Mouse (Mus musculus): ENCODE data around the gene Gm45716.
"Not testable (repeated sequence)": the region's sequence is repeated elsewhere in the genome, so short reads cannot be mapped to it uniquely, and the experiment has no call there.

The Gm45716 gene

DNA sequence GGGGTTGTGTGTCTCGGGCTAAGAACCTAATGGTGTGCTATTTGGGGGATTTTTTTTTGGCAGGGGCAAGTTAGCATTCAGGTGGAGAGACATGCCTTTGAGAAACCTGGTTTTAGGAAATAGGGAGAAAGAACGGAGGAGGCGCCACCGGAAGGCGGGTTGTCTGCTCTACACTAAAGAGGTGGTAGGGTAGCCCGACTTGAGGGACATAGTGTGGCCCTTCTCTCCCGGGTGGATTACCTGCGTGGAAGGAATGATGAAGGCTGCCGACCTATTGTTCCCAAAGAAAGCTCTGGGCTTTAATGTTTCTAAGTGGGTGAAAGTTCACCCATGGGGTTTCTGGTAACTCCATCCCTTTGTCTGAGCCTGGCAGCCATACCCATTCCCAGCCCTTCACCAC, 62.7 kb downstream of the Gm45716 start:
- peak; percentile 7 for DNase-seq (ENCODE audit: low spot score)

DNA sequence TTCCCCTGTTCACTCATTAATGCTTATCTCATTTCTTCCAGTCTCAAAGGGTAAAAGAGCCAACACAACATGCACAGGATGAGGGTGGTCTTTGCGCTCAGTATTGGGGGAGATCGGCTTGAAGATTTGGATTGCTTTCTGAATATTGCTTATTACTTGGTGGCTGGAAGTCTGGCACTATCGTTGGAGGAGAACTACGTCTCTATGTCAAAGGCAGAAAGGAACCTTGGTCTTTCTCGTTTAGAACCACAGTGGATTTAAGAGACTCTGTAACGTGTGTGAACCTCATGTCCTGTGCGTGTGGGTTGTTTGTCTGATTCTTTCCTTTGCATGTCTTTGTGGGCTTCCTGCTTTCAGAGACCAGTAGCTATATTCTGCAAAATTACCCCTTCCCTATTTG, 63.2 kb downstream of the Gm45716 start:
- no peak for DNase-seq (ENCODE audit: low spot score)

DNA sequence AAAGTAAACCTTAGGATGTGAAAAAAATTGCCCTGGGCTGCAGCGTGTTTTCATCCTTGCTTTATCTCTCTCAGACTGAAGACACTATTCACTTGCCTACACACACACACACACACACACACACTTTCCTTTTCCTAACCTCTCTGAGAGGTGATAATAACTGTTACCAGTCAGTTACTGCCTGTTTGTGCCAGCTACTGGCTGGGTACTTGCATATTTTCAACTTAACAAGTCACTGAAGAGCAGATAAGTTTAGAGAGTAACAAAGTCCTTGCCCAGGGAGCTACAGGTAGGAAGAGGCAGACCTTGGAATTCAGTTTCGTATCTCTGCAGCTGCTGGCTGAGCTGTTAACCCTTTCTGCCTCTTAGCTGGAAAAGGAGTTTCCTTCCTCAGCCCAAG, 64.4 kb downstream of the Gm45716 start:
- DNase-seq (ENCODE audit: low spot score): no peak

DNA sequence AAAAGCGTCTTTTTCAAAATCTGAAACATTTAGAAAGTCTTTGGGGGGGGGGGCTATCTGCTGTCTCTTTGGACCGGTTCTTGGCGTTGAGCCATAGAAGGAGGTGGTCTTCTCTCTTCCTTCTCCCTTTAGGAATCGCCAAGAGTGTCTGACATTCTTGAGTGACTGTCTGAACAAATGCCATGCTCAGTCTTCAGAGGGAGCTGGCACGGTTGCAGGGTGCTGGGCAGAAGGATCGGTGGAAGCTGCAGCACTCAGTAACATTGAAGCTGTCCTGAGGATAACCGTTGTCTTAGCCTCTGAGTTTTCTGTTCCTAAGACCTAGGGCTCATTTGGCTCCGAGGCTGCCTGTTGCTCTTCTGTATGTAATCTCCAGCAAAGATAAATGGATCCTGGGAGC, 64.9 kb downstream of the Gm45716 start:
- DNase-seq (ENCODE audit: low spot score): no peak

DNA sequence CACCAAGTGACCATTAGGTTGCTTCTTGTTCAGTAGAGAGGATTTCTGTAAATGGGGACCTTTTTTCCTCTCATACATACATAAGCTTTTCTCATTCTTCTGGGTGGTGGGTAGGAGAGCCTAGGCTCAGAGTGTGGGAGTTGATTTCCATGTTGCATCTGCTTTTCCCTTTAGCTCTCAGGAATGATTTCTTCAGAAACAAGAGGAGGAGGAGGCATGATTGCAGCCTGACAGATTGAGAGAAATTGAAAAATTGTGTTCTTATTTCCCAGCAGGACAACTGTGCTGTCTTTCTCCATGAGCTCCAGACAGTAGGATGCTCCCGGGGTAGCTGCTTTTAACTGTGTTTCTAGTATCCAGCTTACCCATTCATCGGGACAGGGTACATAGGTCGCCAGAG, 67.1 kb downstream of the Gm45716 start:
- no peak for DNase-seq (ENCODE audit: low spot score)

DNA sequence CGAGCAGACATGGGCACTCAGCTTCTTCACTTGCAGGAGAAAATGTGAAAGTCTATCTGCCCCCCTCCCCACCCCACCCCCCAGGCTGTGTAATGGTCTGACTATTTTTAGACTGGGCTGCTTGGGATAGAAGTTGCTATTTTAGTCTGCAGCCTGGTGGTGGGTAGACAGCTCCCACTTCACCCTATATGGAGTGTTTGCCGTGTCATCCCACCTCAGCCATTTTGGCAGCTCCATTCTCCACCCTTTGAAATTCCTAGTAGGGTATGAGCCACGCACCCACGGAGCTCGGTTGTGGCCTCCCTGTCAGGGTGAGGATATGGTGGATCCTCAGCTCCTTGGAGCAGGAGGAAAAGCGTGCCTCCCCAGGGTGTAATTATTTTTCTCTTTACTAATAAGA, 68.2 kb downstream of the Gm45716 start:
- no peak for DNase-seq (ENCODE audit: low spot score)

DNA sequence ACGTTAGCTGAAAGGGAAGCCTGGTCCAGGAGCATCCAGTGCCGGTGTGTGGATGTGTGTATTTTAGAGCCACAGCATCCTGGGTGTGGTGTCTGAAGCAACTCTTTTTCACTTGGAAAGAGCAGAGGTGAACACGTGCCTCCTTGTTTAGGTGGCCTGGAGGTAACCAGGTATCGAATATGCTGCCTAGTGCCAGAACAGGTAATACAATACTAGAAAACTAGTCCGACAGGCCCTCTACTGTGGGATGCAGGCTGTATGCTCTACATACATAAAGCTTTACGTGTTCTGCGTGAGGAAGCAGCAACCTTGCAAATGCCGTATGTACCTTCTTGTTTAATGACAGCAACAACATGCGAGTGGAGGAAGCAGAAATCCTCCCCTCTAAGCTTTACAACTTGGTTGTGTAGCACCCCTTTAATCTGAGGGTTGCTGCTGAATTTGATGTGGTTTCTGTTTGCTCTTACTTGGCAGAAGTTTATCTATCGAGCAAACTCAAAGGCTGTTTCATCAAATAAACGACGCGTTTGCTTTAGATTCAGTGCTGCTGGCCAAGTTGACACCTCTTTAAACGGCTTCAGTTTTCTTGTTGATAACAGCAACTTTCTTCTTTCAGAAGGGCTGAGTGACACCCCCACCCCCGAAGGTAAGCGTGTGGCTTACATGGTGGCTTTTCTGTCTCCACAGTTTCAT, 69.5 kb downstream of the Gm45716 start:
- DNase-seq (ENCODE audit: low spot score): no peak

DNA sequence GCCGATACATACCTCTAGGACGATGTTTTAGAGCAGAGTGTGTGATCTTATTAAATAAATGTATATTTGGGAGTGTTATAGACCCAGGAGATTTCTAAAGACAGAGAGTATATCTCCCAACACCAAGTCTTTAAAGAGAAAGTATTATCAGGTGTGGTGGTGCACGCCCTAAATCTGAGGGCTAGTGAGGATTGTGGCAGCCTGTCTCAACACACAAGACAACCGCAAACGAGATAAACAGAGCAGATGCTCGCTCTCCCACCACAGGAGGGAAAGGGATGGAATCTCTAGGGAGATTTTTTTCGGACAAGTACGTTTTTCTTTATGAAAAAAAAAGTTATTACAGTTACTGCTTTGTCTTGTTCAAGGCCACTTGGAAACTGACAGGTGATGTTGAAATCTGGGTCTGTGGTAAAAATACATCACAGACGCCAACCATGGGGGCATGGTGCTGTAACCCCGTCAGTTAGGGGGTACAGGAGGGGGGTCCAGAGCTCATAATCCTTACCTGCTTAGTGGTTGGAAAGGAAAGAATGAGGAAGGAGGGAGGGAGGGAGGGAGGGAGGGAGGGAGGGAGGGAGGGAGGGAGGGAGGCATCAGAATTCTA, 70.9 kb downstream of the Gm45716 start:
- no peak for DNase-seq (ENCODE audit: low spot score)

DNA sequence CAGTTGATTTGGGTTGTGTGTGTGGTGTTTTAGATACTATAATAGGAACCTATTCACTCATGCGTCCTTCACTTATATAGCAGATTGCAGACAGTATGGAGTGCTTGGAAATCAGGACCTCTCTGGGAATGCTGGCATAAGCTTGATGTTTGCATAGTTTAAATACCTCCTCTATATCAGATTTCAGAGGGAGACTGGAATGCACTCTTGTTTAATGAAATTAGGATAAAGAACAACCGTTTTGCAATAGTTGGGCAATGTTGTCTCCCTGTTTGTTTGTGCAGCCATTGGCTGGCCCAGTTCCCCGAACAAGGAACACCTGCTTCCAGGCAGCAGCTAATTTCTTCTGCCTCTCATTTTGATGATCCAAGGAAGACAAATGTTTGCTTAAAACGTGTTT, 71.6 kb downstream of the Gm45716 start:
- no peak for DNase-seq (ENCODE audit: low spot score)

DNA sequence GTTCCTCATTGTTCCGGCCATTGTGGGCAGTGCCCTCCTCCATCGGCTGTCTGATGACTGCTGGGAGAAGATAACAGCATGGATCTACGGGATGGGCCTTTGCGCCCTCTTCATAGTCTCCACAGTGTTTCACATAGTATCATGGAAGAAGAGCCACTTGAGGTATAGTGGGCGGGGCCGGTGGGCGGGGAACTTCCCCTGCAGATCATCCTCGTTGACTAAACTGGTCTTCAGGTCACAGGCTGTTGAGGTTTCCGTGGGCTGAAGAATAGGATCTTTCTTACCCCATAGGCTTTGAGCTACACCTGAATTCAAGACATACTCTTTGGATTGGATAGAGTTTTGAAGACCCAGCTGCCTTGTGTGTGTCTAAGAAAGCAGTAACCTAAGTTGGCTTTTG, 72.3 kb downstream of the Gm45716 start:
- DNase-seq (ENCODE audit: low spot score): no peak

DNA sequence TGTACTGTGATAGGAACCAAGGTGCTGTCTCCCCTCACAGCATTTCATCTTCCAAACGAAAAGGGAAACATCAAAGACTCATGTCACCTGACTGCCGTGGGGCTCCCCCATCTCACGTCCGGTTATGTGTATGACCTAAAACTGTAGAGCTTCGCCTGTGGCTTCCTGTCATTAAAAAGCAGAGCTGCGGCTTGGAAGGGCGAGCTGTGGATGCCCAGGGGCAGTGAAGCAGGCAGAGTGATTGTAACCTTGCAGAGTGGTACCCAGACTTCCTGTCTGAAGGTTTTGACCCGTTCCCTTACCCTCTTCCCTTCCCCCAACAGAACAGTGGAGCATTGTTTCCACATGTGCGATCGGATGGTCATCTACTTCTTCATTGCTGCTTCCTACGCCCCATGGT, 76.7 kb downstream of the Gm45716 start:
- DNase-seq (ENCODE audit: low spot score): no peak

DNA sequence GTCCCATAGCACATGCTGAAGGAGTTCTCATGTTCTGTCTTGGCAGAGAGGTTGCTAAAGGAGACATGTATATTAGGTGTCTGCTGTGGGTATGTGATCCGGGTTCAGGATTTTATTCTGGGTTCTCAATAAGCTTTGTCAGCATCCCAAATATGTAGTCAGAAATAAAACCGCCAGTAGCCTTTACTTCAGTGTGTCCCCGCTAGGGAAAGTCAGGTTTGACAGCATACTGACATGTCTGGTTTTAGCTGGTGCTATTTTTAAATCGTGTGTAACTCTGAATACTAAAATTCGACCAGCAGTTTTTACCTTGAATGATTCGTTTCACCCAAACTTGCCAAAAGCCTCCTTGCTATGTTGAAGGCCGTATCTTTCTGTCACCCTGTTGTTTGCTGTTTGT, 78.1 kb downstream of the Gm45716 start:
- no peak for DNase-seq (ENCODE audit: low spot score)

DNA sequence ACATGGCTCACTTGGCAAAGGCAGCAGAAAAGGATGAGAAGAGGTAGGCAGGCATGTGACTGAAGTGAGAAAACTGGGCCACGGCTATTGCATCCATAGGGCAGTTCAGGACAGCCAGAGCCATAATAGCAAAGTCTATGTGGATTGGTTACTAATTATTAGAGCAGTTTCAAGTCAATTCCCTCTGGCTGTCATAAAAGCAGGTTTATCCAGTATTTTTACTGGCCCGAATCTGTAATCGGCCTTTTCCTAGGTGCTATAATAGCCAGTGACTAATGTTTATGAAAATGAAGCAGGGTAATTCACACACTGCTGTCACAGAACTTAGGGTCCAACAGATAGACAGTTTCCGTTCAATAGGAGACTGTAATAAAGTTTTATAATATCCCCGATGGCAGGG, 81.5 kb downstream of the Gm45716 start:
- DNase-seq (ENCODE audit: low spot score): no peak

DNA sequence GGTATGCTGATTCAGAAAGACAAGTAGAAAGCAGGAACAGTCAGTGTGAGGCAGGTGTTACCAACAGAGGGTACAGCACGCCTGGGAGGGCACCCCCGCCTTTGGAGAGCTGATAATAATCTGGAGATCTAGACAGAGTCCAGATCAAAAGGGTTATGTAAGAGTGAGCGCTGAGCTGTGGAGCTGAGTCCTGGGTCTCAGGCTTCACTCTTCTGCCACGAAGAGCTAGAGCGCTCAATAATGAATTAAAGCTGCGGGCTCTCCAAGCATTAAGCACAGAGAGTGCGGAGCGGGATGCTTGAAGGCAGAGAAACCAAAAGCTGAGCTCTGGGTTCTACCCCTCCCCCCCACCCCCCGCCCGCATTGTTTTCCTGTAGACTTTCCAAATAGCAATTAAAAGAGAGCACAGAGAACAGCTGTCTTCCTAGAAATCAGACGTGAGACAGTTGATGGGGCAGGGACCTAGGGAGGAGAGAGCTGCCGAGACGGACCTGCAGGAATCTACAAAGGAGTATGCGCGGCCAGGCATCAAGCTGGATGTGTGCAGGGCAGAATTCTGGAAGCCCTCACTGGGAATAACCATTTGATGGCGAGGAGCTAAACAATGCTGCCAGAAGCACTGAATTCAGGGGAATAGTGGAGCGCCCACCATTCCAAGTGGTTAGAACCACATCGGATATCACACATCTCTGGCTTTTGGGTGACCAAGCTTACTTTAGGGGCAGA, 82.1 kb downstream of the Gm45716 start:
- DNase-seq (ENCODE audit: low spot score): no peak

DNA sequence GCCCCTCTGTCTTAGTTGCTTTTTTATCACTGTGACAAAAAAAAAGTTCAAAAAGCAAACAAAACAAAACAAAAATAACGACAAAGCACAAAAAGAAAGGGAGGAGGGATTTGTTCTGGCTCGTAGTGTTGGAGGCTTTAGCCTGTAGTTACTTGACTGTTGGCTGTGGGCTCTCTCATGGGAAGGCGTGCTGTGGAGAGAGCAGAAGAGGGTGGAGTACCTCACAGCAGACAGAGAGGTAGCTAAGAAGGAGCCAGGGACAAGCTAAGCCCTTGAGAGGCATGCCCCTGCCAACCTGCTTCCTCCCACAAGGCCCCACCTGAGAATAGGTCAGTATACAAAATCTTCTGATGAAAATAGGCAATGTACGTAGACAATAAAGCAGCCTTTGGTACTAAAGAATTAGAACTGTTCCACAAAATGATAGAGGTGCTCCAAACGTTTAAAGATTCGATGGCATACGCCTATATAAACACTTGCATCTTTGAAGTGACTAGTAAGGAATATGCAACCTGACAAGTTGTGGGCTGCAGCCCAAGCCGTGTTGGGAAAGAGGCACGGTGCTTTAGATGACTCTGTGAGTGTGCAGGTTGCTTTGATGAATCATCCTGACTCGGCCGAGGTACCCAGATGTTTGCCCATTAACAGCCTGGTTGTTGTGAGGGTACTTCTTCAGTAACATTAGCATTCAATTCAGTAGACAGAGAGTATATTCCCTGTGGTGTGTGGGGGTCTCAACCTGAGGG, 82.8 kb downstream of the Gm45716 start:
- DNase-seq (ENCODE audit: low spot score): no peak

DNA sequence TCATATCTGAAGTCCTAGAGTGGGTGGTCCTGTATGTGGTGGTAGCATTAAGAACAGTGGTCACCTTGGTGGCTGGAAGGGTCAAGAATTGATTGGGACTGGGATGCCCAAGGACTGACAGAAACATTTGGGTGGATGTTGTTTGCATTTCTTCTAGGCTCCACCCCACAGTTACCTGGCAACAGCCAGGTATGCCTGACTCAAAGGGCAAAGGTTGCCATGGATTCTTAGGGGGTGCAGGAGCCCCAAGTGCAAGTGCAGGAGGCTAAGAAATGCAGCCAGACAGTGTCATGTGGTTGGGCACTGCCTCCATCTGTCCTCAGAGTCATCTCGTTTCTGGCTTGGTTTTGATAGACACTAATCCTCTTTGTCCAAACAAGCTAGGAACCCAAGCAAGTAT, 86.7 kb downstream of the Gm45716 start:
- no peak for DNase-seq (ENCODE audit: low spot score)

DNA sequence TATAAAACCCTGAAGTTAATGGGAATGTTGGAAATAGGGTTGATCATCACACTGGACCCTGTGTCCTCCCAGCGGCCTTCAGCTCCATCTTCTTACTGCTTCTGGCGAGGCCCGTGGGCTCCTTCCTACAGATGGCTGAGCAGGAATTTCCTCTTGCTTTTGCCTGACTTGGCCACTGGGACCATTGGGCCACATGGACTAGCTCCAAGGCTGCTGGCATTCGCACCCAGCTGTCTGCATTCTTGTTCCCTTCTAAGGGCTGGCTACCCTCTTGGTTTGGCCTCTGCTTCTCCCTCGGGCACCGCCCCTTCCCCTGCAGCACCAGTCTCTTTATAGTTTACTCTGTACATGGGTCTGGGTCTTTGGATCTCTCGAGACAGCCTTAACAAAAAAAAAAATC, 88.2 kb downstream of the Gm45716 start:
- no peak for DNase-seq (ENCODE audit: low spot score)

DNA sequence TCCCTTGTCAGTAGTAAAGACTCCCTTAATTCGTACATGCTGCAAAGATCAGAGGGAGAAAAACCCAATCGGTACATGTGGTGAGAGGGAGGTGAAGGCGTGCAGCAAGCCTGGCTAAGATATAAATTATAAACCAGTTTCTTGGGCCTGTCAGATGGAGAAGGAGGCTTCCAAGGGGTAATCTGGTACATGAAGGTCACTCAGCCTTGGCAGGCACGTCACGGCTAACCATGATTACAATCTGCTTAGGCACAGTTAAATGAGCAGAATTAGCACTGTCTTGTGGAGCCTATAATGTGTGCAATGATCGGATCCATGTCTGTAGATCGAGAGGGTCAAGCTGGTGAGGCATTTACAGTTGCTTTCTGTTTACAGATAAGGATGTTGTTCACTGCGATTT, 88.7 kb downstream of the Gm45716 start:
- DNase-seq (ENCODE audit: low spot score): no peak

DNA sequence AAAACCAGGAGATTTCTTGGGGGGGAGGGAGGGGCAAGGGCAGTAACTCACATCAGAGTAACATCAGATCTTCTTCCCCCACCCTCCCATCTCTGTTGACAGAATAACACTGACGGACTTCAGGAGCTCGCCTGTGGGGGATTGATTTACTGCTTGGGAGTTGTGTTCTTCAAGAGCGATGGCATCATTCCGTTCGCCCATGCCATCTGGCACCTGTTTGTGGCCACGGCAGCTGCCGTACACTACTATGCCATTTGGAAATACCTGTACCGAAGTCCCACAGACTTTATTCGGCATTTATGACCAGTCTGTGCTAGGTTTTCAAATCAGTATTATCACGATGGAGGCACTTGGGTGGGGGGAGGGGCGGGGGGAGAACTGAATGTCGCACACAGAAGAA, 89.1 kb downstream of the Gm45716 start:
- DNase-seq (ENCODE audit: low spot score): no peak

DNA sequence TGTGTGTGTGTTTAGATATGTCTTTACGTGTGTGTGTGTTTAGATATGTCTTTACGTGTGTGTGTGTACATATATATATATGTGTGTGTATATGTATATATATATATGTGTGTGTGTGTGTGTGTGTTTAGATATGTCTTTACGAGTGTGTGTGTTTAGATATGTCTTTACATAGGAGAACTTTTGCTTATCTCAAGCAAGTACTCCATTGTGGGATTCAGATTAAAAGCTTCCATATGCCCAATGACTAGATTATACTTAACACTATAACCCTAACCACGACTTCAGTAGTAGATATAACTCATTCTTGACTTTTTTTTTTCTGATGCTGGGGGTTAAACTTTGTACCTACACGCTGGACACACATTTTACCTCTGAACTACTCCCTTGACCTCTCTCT, 92.6 kb downstream of the Gm45716 start:
- no peak for DNase-seq (ENCODE audit: low spot score)

DNA sequence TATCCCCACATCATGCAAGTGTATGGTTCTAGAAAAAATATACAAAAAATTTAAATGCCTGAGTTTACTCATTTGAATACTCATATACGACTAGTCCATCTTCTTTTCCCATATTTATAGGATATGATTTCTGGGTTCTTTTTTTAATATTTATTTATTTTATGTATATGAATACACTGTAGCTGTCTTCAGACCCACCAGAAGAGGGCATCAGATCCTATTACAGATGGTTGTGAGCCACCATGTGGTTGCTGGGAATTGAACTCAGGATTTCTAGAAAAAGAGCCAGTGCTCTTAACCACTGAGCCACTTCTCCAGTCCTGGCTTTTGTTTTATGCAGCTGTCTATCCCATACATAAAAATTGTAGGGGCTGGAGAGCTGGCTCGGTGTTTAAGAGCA, 94.5 kb downstream of the Gm45716 start:
- not testable (repeated sequence) for DNase-seq (ENCODE audit: low spot score)

DNA sequence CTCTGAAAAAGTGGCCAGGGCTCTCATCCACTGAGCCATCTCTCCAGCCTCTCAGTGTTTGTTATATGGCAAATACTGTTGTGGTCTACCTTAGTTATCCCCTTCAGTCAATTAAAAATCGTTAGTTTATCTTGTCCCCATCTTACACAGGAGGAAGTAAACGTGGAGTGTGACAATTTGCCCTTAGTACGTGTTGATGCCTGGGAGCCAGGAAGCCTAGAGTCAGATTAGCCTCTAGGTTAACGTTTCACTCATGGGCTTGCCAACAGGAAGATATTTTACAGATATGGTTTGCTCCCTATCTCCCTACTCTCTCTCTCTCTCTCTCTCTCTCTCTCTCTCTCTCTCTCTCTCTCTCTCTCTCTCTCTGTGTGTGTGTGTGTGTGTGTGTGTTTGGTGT, 95.7 kb downstream of the Gm45716 start:
- DNase-seq (ENCODE audit: low spot score): no peak

DNA sequence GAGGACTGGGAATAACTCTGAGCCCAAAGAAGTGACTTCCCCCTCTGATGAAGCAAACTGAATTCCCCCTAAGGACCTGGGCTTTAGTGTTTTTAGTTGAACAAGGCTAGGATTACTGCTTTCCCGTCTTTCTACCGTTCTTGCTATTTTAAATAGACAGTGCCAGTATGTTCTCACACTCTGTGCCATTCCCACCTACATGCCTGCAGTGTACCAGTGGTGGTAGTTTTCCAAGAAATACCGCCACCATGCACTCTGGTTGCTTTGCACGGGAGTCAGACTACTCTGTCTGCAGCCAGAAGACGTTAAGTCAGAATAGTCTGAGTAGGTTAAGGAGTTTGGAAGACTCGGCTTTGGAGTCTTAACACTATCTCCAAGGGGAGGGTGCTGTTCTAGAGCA, 96.1 kb downstream of the Gm45716 start:
- no peak for DNase-seq (ENCODE audit: low spot score)

Data from c-Kit-positive CD71-positive TER-119-positive erythroid progenitor cells, embryonic 14.5 days (primary cell).